Mouse (Mus musculus) urinary bladder, postnatal 14 days (tissue): Measurements from ENCODE around the gene D630036H23Rik.
A peak's percentile ranks its signal among the peaks of the same experiment; 100 is the strongest.
"Not testable (repeated sequence)": the region's sequence is repeated elsewhere in the genome, so short reads cannot be mapped to it uniquely, and the experiment has no call there.

ENCODE experiments used
- DNase-seq: peaks from one replicate; pipeline ENCODE4 v3.0.0; 2021; ENCODE audit warnings: low spot score

D630036H23Rik gene

GRCm38 (mm10) chr12:36381441-36382340 lies at the start of gene D630036H23Rik, which contains the start of gene Ispd:
TSS of gene D630036H23Rik (minus strand) at chr12:36382181.
TSS of gene Ispd (plus strand) at chr12:36381450.
- DNase-seq = peak; percentile 91

- DNase-seq = no peak
Measured at GRCm38 (mm10) chr12:36426163-36427045, 44.4 kb upstream of the D630036H23Rik start.

GRCm38 (mm10) chr12:36425258-36425657 lies 43.3 kb upstream of the D630036H23Rik start:
- DNase-seq = no peak

GRCm38 (mm10) chr12:36423677-36424076 lies 41.7 kb upstream of the D630036H23Rik start:
- DNase-seq = peak; percentile 9

- no peak for DNase-seq
Measured at GRCm38 (mm10) chr12:36395115-36395514, 13.1 kb upstream of the D630036H23Rik start.

- no peak for DNase-seq
Measured at GRCm38 (mm10) chr12:36386991-36387390, 5.0 kb upstream of the D630036H23Rik start.

GRCm38 (mm10) chr12:36385386-36385785 lies 3.4 kb upstream of the D630036H23Rik start:
- DNase-seq = no peak

GRCm38 (mm10) chr12:36380806-36381205 lies 1.2 kb downstream of the D630036H23Rik start:
- DNase-seq = no peak

GRCm38 (mm10) chr12:36380254-36380653 lies 1.7 kb downstream of the D630036H23Rik start:
- DNase-seq = no peak

GRCm38 (mm10) chr12:36376391-36376790 lies 5.6 kb downstream of the D630036H23Rik start:
- not testable (repeated sequence) for DNase-seq

- DNase-seq = no peak
Measured at GRCm38 (mm10) chr12:36373237-36373998, 8.6 kb downstream of the D630036H23Rik start.

- DNase-seq = no peak
Measured at GRCm38 (mm10) chr12:36364013-36364412, 18.0 kb downstream of the D630036H23Rik start.

GRCm38 (mm10) chr12:36360693-36361092 lies 21.3 kb downstream of the D630036H23Rik start:
- no peak for DNase-seq

- no peak for DNase-seq
Measured at GRCm38 (mm10) chr12:36360064-36360463, 21.9 kb downstream of the D630036H23Rik start.

GRCm38 (mm10) chr12:36344131-36344530 lies 37.9 kb downstream of the D630036H23Rik start:
- DNase-seq = no peak

- no peak for DNase-seq
Measured at GRCm38 (mm10) chr12:36333837-36334281, 48.1 kb downstream of the D630036H23Rik start.

- DNase-seq = no peak
Measured at GRCm38 (mm10) chr12:36332676-36333075, 49.3 kb downstream of the D630036H23Rik start.
